Mouse (Mus musculus): ENCODE data around the gene Armc2.

Gene Armc2

DNA sequence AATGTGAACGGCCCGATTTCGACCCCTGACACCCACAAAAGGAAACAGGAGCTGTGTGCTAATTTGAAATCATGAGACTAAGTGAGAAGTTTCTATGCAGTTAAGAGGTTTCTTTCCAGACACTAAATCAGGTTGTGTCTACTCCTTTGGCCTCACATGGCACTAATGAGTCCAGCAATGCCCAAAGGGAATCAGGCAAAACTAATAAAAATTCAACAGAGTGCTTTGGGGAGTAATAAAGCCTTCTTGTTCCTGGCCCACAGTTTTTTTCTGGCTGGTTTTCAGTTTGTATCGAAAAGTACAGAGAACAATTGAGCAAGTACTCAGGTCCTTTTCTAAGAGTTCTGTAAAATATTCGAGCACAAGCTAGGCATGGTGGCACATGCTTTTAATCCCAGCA lies 4.2 kb downstream of the Armc2 start:
- no peak for DNase-seq (ENCODE audit: low read depth, low spot score)

DNA sequence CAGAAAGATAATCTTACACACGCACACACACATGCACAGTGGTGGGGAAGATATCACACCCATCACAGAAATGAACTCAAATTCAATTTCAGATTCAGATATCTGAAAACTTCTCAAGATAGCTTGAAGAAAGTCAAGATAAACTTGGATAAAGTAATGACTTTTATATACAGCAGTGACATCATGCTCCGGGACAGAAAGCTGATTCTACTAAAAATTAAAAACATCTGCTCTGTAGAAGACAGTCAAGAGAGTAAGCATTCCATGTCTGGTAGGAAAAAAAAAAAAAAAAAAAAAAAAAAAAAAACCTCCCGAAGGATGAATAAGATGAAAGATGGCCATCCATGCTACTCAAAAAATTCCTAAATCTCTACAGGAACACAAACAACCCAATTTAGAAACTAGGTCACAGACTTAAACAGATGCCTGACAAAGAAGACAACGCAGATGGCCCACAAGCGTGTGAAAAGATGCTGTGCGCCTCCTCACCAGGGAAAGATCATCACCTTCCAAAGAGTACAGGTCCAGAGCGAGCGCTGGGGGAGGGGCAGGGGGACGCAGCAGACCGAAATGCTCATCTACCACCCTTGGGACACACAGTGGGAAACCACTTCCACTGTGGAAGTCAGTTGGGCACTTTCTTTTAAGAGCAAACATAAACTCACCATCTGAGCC lies 7.3 kb downstream of the Armc2 start:
- DNase-seq (ENCODE audit: low read depth, low spot score) = peak; percentile 60

DNA sequence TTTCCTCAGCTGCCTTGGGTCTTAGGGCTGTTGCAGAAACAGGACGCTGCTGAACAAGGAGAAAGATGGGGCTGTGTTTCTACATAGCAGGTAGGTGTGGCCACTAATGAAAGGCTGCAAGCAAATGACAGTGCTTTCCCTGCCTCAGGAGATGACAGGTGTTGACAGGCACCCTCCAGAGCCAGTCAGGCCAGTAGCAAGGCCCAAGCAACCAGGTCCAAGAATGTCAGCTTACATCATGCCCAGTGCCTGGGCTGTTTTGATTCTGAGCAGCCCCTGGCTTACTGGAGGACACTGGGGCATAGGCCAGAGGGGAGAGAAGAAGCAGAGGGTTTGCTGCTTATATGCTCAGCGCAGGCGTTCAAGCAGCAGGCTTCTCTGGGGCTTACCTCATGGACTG lies 13.0 kb downstream of the Armc2 start:
- no peak for DNase-seq (ENCODE audit: low read depth, low spot score)

DNA sequence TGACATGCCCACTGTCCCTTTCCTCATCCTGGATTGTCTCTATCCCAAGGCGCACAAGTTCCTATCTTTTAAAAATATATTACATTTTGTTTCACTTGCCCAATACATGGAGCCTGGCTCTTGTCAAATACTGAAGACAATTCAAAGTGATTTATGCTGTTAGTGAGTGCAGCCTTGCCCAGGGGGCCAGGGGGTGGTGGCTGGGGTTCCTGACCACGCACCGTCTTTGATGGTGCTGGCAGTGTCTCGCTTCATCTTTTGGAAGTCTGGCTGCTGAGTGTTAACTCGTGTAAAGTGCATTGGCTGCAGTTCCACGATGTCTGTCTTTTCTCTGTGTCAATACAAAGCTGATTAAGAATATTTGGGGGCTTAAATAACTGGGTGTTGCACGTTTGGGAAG lies 13.6 kb downstream of the Armc2 start:
- no peak for DNase-seq (ENCODE audit: low read depth, low spot score)

DNA sequence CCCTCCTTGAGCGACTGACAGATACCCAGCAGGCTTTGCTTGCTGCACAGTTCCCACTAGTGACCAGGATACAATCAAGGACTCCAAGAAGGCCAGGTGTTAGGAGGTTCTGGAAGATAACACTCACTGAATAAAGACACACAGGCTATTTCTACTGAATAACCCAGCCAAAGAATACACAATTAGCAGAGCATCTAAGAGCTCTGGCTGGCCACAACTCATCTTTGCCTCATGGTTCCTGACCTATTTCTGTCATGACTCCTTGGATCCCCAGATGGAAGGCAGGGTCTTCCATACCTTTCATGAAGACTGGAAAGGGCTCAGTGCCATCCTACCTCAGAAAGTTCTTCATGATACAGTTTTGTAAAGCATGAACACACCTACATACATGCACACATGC lies 14.2 kb downstream of the Armc2 start:
- no peak for DNase-seq (ENCODE audit: low read depth, low spot score)

DNA sequence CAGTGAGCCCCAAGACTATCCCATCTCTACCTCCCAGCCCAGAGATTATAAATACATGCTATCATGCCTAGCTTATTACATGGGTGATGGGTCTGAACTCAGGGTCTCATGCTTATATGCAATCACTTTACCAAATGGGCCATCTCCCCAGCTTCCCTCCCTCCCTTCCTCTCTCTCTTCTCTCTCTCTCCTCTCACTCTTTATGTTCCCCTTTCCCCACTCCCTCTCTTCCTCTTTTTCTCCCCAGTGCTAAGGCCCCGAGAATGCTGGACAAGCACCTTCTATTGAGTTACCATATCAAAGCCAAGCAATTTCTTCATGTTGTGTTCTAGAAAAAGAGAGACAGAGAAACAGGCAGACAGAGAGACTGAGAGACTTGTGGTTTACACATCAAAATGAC lies 14.7 kb downstream of the Armc2 start:
- DNase-seq (ENCODE audit: low read depth, low spot score) = no peak

DNA sequence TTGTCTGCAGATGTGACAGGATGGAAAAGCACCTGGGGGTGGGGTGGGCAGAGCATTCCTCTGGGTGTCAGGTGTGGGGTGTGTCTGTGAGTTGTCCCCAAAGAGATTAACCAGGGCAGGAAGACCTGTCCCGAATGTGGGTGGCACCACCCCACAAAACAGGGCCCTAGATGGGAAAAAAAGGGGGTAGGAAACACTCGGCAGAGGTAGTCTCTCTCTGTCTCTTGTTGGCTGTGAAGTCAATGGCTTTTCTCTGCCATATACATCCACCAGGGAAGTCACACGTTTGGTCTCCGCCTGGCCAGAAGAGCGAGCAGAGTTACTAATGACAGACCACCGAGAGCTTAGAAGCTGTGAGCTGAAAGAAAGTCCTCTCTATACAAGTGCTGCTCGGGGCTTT lies 15.8 kb downstream of the Armc2 start:
- no peak for DNase-seq (ENCODE audit: low read depth, low spot score)

DNA sequence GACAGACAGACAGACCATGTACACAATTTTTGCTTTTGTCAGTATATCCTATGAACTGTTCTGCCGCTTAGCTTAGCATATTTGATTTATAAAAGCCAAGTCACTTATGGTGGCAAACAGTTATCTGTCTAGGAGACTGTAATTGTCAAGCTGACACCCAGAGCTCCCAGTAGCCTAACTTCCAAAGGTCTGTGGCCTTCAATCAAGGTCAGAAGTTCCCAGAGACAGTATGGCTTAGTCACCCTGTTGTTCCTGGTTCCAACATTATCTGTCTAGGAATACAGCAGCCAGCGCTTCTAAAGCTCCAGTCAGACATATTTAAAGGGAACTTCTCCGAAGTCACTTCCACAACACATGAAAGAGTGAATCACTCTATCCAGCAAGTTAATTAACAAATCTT lies 17.0 kb downstream of the Armc2 start:
- no peak for DNase-seq (ENCODE audit: low read depth, low spot score)

DNA sequence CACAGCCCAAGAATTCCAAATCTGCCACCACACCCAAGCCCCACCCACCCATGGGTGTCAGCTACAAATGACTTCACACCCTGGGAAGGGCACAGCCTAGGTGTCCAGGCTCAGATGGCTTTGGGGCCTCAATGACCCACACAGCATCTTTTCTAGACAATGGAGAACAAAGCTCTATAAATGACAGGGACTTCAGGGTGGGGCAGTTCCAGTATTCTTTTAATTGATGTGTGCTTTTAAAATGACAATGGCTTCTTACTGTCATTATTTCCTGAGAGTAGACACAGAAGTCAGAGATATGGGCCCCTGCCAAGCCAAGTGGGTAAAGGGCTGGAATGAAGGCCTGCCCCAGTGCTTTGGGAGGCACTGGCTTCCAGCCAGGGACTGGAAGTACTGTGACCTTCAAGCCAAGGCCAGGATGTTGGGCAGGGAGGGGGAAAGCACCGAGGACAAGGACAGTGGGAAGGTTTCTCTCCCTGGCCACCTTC lies 20.5 kb downstream of the Armc2 start:
- no peak for DNase-seq (ENCODE audit: low read depth, low spot score)

DNA sequence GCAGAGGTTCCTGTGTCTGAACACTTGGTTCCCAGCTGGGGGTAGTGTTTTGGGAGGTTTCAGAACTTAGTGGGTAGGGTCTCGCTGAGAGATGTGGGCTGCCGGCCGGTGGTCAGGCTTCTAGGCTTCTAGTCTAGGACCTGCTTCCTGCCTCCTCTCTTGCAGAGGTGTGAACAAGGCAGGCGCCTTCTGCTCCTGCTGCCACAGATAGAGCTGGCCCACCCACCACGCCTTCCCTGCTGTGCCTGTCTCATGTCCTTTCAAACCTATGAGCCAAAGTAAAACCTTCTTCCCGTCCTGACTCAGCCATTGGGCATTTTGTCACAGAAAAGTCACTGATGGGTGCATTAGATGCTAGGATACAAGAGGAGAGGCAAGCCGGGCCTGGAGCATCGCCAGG lies 22.1 kb downstream of the Armc2 start:
- no peak for DNase-seq (ENCODE audit: low read depth, low spot score)

DNA sequence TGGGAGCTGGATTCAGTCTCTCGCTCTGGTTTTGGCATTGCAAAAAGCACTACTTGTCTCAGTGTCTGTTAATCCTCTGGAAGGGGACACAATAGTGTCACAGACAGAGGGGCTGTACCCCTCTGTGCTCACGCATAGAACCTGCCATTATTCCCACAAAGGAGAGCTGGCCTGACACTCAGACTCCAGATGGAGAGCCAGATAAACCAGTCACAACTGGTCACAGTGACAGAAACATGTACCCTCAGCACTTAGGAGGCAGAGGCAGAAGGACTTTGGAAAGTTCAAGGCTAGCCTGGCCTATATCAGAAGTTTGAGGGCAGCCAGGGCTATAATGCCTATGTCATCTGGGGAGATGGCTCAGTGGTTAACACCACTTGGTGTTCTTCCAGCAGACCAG lies 23.2 kb downstream of the Armc2 start:
- no peak for DNase-seq (ENCODE audit: low read depth, low spot score)

DNA sequence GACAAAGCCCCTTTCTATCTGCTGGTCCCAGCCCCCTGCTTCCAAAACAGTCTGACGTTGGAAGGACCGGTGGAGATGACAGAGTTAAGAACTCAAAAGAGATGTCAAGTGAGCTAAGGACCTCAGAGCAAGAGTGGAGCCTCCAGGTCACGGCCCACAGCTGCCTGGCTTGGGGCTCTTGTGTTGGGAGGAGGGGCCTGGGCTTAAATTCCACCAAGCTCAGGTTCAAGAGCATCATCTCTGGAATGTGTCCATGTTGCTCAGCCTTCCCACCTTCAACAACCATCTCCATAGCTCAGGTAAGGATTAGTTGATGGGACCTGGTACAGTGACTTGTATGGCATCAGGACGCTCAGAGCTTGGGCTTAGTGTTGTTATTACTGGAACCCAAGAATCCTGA lies 23.7 kb downstream of the Armc2 start:
- no peak for DNase-seq (ENCODE audit: low read depth, low spot score)

DNA sequence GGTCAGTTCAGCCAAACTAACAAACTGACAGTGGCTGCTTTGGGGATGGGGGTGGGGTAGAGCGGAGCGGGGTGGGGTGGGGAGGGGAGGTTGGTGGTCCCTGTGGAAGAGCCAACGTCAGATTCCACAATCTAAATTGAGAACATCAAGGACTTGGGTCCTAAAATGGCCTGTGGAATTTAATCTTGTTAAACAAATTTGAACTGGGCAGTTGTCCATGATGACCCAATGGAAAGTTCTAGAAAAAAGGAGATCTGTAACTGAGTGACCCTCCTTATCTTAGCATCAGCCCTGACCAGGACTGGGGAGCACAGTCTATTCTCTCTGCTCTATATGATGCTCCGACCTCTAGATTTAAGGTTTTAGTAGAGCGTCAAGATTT lies 26.2 kb downstream of the Armc2 start:
- no peak for DNase-seq (ENCODE audit: low read depth, low spot score)

DNA sequence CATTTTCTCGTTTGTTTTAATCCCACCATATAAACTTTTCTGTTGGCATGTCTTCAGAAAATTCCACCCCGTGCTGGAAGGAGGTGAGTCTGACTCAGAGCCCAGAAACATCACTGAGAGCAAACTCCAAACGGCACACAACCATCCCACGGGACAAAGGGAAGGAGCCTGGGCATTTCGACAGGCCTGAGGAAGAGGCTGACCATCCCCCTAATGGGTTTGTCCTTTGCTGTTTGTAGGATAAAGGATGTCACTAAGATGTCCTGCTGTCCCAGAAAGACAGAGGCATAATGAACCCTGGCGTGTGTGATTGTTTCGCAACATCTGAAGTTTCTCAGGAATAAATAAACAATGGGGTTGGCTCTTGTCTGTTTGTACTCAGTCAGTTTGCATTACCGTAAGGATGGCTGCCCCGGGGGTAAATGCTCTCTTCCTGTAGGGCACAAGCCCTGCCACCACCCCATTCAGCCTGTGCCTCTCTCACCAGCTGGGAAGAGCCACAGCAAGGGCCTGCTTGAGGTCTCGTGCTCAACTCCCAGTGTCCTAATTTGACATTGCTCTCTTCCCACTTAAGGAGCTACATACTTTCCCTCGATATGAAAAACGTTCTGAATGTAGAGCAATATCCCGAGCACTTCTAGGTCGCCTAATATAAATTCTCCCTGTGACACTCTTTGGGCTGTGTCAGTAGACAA lies 26.7 kb downstream of the Armc2 start:
- DNase-seq (ENCODE audit: low read depth, low spot score) = peak; percentile 73

DNA sequence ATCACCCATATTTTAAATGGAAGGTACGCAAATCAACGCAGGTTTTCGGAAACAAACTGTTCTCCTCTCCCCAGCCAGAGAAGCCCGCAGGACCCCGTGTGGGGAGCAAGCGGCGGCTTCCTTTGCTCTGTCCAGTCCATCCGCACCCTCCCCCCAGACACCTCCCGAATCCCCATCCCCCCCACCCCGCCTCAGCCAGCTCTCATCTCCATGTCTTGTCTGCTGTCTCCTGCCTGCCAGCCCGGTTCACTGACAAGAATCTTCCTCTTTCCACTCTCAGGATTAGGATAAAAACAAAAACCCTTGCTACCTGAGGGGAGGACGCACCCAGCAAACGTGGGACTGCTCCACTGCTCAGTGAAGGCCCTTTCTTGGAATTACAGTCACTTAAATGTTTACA lies 27.3 kb downstream of the Armc2 start:
- DNase-seq (ENCODE audit: low read depth, low spot score) = no peak

DNA sequence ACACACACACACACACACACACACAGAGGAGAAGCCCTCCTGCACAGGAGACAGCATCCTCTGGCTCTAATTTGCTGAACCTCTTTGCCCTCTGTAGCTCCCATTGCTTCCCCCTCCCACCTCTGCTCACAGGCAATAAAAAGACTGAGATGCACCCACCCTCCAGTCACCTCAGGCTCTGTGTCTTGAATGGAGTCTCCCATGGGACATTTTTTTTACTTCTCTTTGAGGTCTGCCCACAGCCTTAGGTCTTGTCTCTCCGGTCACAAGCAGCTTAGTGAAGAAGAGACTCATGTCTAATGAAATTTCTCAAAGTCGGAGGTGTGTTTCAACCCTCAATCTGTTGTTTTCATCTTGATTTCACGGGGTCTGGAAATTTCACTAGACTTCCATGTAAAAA lies 29.3 kb downstream of the Armc2 start:
- no peak for DNase-seq (ENCODE audit: low read depth, low spot score)

DNA sequence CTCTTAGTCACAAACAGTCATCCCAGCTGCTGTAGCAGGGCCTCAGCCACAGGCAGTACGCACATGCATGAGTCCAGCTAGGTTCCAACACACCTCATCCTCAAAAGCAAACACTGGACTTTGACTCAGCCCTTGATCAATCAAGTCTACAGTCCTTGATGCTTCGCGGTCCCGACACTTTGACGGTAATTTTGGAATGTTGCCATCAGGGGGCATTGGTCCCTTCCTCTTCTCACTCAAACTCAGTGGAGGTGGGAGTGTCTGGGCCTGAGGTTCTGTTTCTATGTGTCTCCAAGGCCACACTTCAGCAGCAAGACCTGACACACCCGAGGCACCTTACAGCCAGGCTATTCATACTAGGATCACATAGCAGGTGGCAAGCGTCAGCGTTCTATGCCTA lies 32.1 kb downstream of the Armc2 start:
- no peak for DNase-seq (ENCODE audit: low read depth, low spot score)

DNA sequence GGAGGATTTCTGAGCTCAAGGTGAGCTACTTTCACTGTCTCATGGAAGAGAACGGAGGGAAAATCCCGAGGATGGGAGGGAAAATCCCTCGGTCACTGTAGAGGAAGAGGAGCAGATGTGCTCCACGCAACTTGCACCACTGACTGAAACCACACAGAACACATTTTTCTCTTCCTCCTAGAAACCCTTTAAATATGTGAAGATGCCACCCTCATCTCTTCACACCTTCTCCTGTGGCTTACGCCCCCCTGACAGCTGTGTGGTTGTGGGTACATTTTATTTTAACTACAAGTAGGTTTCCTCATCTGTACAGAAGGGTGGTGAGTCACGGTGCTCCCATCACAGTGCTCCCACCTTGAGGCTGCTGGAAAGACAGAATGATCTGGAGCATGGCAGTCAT lies 34.0 kb downstream of the Armc2 start:
- no peak for DNase-seq (ENCODE audit: low read depth, low spot score)

DNA sequence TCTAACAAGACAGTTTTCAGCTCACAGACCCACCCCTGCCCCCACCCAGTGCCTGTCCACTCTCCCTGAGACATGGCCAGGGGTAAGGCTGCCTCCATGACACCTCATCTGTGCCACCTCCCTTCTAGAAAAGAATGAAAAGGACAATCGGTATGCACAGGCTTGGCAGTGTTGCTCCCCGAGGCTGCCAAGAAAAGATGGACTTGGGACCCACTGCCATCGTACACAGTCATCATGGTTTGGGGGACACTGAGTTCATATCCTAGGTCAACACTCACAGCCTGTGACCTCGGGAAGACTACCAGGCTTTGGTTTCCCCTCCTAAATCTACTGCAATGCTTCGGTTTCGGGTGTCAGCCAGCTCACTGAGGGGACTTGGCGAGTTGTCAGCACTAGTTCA lies 35.4 kb downstream of the Armc2 start:
- no peak for DNase-seq (ENCODE audit: low read depth, low spot score)

DNA sequence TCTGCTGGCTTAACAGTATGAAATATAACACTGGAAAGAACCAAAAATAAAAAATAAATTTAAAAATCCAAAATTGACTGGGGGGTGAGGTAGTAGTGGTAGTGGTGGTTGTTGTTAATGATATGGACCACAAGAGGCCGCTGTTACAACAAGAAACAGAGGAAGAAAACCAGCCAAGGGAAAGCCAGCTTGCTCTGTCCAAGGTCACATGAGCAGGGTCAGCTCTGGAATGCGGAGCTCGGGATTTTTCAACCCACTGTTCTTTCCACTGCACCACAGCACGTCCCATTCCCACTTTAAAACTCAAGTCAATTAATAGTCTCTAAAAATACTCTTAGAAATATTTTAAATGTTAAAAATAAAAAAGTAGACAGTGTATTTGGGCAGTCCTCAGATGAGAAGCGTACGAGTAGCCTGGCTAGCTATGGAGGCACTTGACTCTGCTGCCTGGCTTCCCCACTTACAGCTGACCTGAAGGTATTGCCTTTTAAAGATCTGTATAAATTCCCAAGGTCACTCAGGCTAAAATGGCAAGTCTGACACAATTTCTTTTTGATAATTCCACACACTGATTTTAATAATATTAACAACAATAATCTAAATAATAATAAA lies 37.4 kb downstream of the Armc2 start:
- peak; percentile 92 for DNase-seq (ENCODE audit: low read depth, low spot score)

DNA sequence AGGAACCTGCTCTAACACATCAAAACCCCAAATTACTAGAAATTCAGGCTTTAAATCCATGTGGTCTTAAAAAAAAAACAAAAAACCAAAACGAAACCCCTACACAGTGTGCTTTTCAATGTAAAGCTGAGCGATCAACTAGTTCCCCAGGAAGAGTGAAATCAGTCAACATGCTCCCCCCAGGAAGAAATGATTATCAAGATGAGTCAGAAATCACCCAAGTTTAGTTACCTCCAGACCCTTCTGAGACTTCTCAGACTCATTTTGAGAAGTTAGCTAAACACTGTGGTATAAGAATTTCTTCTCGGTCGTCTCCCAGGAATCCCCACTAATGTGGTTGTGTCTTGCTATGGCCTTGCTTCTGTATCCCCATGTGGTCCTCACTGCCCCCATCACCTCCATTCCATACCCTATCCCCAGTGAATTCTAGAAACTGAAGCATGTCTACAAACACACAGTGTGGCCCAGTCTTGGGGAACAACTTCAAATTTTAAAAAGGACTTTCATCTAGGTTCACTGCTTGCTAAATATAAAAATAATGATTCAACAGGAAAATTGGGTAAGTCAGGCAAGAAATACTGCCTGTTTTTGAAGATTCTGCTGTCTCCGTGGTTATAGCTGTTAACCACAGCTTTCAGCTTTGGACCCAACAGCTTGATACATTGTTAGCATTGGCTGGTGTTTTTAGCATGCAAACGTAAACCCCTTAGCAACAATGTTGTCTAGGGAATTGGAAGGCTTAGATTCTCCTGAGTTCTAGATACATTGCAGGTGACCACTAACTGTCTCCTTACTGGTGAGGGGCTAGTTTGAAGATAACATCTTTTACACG lies 39.6 kb downstream of the Armc2 start:
- DNase-seq (ENCODE audit: low read depth, low spot score) = no peak

DNA sequence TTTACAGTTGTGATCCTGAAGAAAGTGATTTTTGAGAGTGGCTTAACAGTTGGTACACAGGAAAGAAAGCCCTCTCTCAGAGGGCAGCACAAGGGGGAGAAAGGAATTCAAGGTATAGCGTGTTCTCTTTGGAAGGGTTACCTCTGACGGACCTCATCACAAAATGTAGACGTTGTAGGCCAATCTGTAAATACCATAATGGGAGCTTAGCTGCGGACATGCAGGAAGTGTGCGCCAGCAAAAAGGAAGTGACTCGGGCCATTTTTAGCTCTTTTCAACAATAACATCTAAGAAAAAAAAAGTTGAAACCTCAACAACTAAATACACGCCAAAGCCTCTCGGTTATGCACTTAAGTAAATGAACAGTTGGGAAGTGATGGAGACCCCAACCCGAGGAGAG lies 45.6 kb downstream of the Armc2 start:
- DNase-seq (ENCODE audit: low read depth, low spot score) = no peak

Data from 3T3-L1 (cell line).